Mouse (Mus musculus) thymus, adult 2 months (tissue): Measurements from ENCODE around the gene Glb1l.

Experiments
- CTCF ChIP-seq: fragments of 200-500 bp; IDR thresholded peaks from 2 replicates; pipeline ENCODE4 v1.5.1; 2012; ENCODE audit warnings: mild to moderate bottlenecking, control low read depth, low read length, moderate library complexity, borderline replicate concordance; ENCODE audit not compliant: control insufficient read depth, poor library complexity, insufficient read depth; ENCODE audit errors: extremely low read depth
- POLR2A ChIP-seq: fragments of 200-500 bp; IDR thresholded peaks from 2 replicates; pipeline ENCODE4 v1.6.1; 2012; ENCODE audit warnings: mild to moderate bottlenecking, low read length, control low read depth, moderate library complexity; ENCODE audit not compliant: control insufficient read depth, poor library complexity, insufficient read depth; ENCODE audit errors: extremely low read depth

GRCm38 (mm10) chr1:75148727-75149126 is 61.9 kb downstream of the Glb1l start:
- TF ChIP-seq CTCF (no peak), POLR2A (no peak)
